In genomic region chr7:89835566-89835965, GRCm38 (mm10) we compare ENCODE assay signal across 14 mouse cellular contexts.
DNase-seq lines count a peak whose midpoint lies in the region; ATAC-seq lines count a peak whose summit lies in the region.
"Had no signal": no experiment of that assay in that cellular context is flagged by ENCODE, and none has a peak within 500 bp of the region (broad histone marks: within the 10 kb centered on the region; RNA-seq: fewer than 3 reads in every experiment).

No protein-coding gene starts in this region.

- ATAC-seq in heart, embryonic 11.5 days (replicated peaks; ENCODE audit: insufficient number of reproducible peaks, low FRiP score, low TSS enrichment) = no peak

- no peaks in the 10 kb centered on the region for H3K4me1 ChIP-seq in heart, embryonic 11.5 days (ENCODE audit: control insufficient read depth, insufficient read depth, low read length)
- H3K4me1 ChIP-seq: limb, embryonic 12.5 days had no signal

- 80% methylated on average over 8 of the region's 8 CpGs for WGBS in heart, embryonic 11.5 days (ENCODE audit: insufficient replicate concordance)

- intact Hi-C loops in left cerebral cortex, postnatal 25 days (cut with DNase I) = no loop called here

- no peaks in the 10 kb centered on the region for H3K36me3 ChIP-seq in heart, embryonic 11.5 days (ENCODE audit: control insufficient read depth, insufficient read depth, low read length)
- H3K36me3 ChIP-seq: embryonic facial prominence, embryonic 15.5 days; limb, embryonic 12.5 days had no signal

- H3K4me2 ChIP-seq in heart, embryonic 11.5 days = no peak overlapping the region
- H3K4me2 ChIP-seq: embryonic facial prominence, embryonic 15.5 days; limb, embryonic 12.5 days; lung, embryonic 14.5 days had no signal

- H3K4me3 ChIP-seq in heart, embryonic 11.5 days (ENCODE audit: low read depth, low read length) = no peak overlapping the region
- H3K4me3 ChIP-seq: embryonic facial prominence, embryonic 15.5 days; limb, embryonic 12.5 days had no signal

- H3K9ac ChIP-seq in heart, embryonic 11.5 days (ENCODE audit: low read depth, low read length) = no peak overlapping the region
- H3K9ac ChIP-seq: embryonic facial prominence, embryonic 15.5 days; limb, embryonic 12.5 days; lung, embryonic 14.5 days had no signal

- H3K27ac ChIP-seq in heart, embryonic 11.5 days (ENCODE audit: low read depth, low read length) = no peak overlapping the region
- H3K27ac ChIP-seq: embryonic facial prominence, embryonic 15.5 days; limb, embryonic 12.5 days had no signal

- DNase-seq in heart, adult 11 months = peak; percentile 90
- DNase-seq in 3T3-L1 (ENCODE audit: low read depth, low spot score) (peak; percentile 61), NIH3T3 (ENCODE audit: low read depth) (peak; percentile 43)
- peak; percentile 73 for DNase-seq in cerebellum, postnatal 14 days
- DNase-seq in layer of hippocampus, postnatal 25 days (ENCODE audit: extremely low spot score in 1 of 2, low spot score in 1 of 2) = no peak
- DNase-seq in left cerebral cortex, postnatal 25 days (ENCODE audit: low spot score in 2 of 2) = no peak
- DNase-seq: heart, postnatal 14 days; kidney, adult 8-10 months; lung, embryonic 14.5 days; midbrain, embryonic 14.5 days; spleen, adult 18-20 months had no signal

- no peaks in the 10 kb centered on the region for H3K27me3 ChIP-seq in heart, embryonic 11.5 days (ENCODE audit: control insufficient read depth, insufficient read depth, low read length)
- H3K27me3 ChIP-seq: embryonic facial prominence, embryonic 15.5 days; limb, embryonic 12.5 days had no signal

- H3K9me3 ChIP-seq in heart, embryonic 11.5 days (replicated peaks; ENCODE audit: control insufficient read depth, low read length) = no peaks in the 10 kb centered on the region
- H3K9me3 ChIP-seq: embryonic facial prominence, embryonic 15.5 days; limb, embryonic 12.5 days had no signal

Comparison
In these comparisons a context has a peak if more than half of its experiments do, and no peak if none do; other contexts are left out.
1. DNase-seq: peak in heart, adult 11 months (single experiment), 3T3-L1 (single experiment), NIH3T3 (single experiment) and cerebellum, postnatal 14 days (2 of 2); none in layer of hippocampus, postnatal 25 days (0 of 2) and left cerebral cortex, postnatal 25 days (0 of 2).